Mouse (Mus musculus): ENCODE data around the gene Pgp.

- TF ChIP-seq EP300 (IDR thresholded peaks at IDR 0.05): no peak
- TF ChIP-seq CTCF (IDR thresholded peaks at IDR 0.05): no peak
Measured at GRCm38 (mm10) chr17:24462932-24463331, 7.3 kb upstream of the Pgp start.

All from lung, postnatal 0 days (tissue).